Mouse (Mus musculus) erythroblast, adult 5-6 weeks (primary cell): ENCODE data around the gene Phactr4. TPM values are rescaled to one million over a fixed set of nuclear protein-coding genes. Genes with fewer than 3 reads are reported as not detected.

Experiments
- total RNA-seq, 2 experiments: library from RNA; stranded (forward) in 1 of 2; stranded (reverse) in 1 of 2; fragments of 150-400 nt in 1 of 2; fragments of 200-764, 138-1000 nt in 1 of 2; gene quantifications; 2 replicates each; pipeline versions ENCODE4 v1.2.3 to v1.2.4; 2015 to 2017; ENCODE audit warnings: low replicate concordance in 2 of 2

Phactr4 gene
- total RNA-seq, 2 experiments from 2014 or later: 8.8 to 14.1 TPM

Other genes starting within 250 kb of the Phactr4 start
- gene Ythdf2, start 210.2 kb downstream of the Phactr4 start, total RNA-seq (2015; ENCODE audit: low replicate concordance): 14.0 and 16.1 TPM in 2 replicates
- gene Ythdf2, start 210.2 kb downstream of the Phactr4 start, total RNA-seq (2017; ENCODE audit: low replicate concordance): 15.0 and 43.1 TPM in 2 replicates
- 7.5 and 12.5 TPM in 2 replicates for gene Gmeb1, start 160.9 kb downstream of the Phactr4 start, total RNA-seq (2015; ENCODE audit: low replicate concordance)
- gene Gmeb1, start 160.9 kb downstream of the Phactr4 start, total RNA-seq (2017; ENCODE audit: low replicate concordance): 10.3 and 12.5 TPM in 2 replicates
- 10.2 and 13.0 TPM in 2 replicates for gene Taf12, start 148.1 kb downstream of the Phactr4 start, total RNA-seq (2015; ENCODE audit: low replicate concordance)
- 8.9 and 18.8 TPM in 2 replicates for gene Taf12, start 148.1 kb downstream of the Phactr4 start, total RNA-seq (2017; ENCODE audit: low replicate concordance)
- not detected in 2 replicates for gene Rab42, start 119.1 kb downstream of the Phactr4 start, total RNA-seq (2015; ENCODE audit: low replicate concordance)
- not detected in 2 replicates for gene Rab42, start 119.1 kb downstream of the Phactr4 start, total RNA-seq (2017; ENCODE audit: low replicate concordance)
- gene Trnau1ap, start 93.0 kb downstream of the Phactr4 start, total RNA-seq (2015; ENCODE audit: low replicate concordance): 11.9 and 12.5 TPM in 2 replicates
- 12.4 and 13.2 TPM in 2 replicates for gene Trnau1ap, start 93.0 kb downstream of the Phactr4 start, total RNA-seq (2017; ENCODE audit: low replicate concordance)
- gene Rcc1, start 68.9 kb downstream of the Phactr4 start, total RNA-seq (2015; ENCODE audit: low replicate concordance): 5.6 and 16.1 TPM in 2 replicates
- gene Rcc1, start 68.9 kb downstream of the Phactr4 start, total RNA-seq (2017; ENCODE audit: low replicate concordance): 12.4 and 17.8 TPM in 2 replicates
- 2.5 and 5.6 TPM in 2 replicates for gene Med18, start 41.4 kb upstream of the Phactr4 start, total RNA-seq (2015; ENCODE audit: low replicate concordance)
- 2.8 and 4.0 TPM in 2 replicates for gene Med18, start 41.4 kb upstream of the Phactr4 start, total RNA-seq (2017; ENCODE audit: low replicate concordance)
- gene Sesn2, start 88.0 kb upstream of the Phactr4 start, total RNA-seq (2015; ENCODE audit: low replicate concordance): 3.7 and 4.6 TPM in 2 replicates
- gene Sesn2, start 88.0 kb upstream of the Phactr4 start, total RNA-seq (2017; ENCODE audit: low replicate concordance): 5.8 and 6.6 TPM in 2 replicates
- 715 and 778 TPM in 2 replicates for gene Atpif1, start 111.2 kb upstream of the Phactr4 start, total RNA-seq (2015; ENCODE audit: low replicate concordance)
- 2,175 and 2,816 TPM in 2 replicates for gene Atpif1, start 111.2 kb upstream of the Phactr4 start, total RNA-seq (2017; ENCODE audit: low replicate concordance)
- gene Dnajc8, start 113.1 kb upstream of the Phactr4 start, total RNA-seq (2015; ENCODE audit: low replicate concordance): 75.0 and 117 TPM in 2 replicates
- gene Dnajc8, start 113.1 kb upstream of the Phactr4 start, total RNA-seq (2017; ENCODE audit: low replicate concordance): 262 and 314 TPM in 2 replicates
- gene Ptafr, start 141.6 kb upstream of the Phactr4 start, total RNA-seq (2015; ENCODE audit: low replicate concordance): 3.1 and 9.0 TPM in 2 replicates
- gene Ptafr, start 141.6 kb upstream of the Phactr4 start, total RNA-seq (2017; ENCODE audit: low replicate concordance): 6.6 and 7.7 TPM in 2 replicates
- 25.6 and 33.9 TPM in 2 replicates for gene Eya3, start 216.5 kb upstream of the Phactr4 start, total RNA-seq (2015; ENCODE audit: low replicate concordance)
- gene Eya3, start 216.5 kb upstream of the Phactr4 start, total RNA-seq (2017; ENCODE audit: low replicate concordance): 15.1 and 34.6 TPM in 2 replicates